Mouse (Mus musculus) embryo, embryonic 10 days (tissue): ENCODE data around the gene Zap70.

Experiments used
- DNase-seq: peaks from one replicate; pipeline ENCODE4 v3.0.0-alpha.2; 2015; ENCODE audit warnings: low spot score

Zap70 gene

GRCm38 (mm10) chr1:36761568-36761967 lies at the start of gene Zap70:
Zap70 (plus strand) TSS chr1:36761798.
- DNase-seq: no peak

- DNase-seq: no peak
Observed at GRCm38 (mm10) chr1:36714311-36714710, 47.3 kb upstream of the Zap70 start, which contains the start of gene Actr1b. Actr1b (minus strand) TSS chr1:36714422.

DNA sequence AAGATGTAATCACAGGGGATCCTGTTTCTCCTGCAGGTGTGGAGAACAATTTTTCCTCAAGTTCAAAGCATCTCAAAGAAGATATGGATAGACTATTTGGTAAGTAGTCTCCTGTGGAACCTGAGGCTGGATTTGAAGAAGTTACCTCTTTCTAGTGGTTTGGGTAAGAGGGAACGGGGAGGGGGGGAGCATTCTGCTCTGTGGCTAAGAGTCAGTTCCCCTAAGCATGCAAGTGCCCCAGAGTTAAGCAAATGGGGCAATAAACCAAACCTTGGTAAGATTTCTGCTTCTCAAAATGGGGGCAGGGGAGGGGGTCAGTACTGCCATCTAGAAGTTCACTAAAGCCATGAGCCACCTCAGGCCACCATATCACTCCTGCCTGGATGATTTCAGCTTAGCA lies 42.8 kb upstream of the Zap70 start:
- DNase-seq: no peak

GRCm38 (mm10) chr1:36723146-36724056 lies 38.2 kb upstream of the Zap70 start:
- DNase-seq: peak; percentile 26

- DNase-seq: no peak
Observed at GRCm38 (mm10) chr1:36724057-36724431, 37.6 kb upstream of the Zap70 start.

- DNase-seq: peak; percentile 93
Observed at GRCm38 (mm10) chr1:36737300-36737699, 24.3 kb upstream of the Zap70 start.

DNA sequence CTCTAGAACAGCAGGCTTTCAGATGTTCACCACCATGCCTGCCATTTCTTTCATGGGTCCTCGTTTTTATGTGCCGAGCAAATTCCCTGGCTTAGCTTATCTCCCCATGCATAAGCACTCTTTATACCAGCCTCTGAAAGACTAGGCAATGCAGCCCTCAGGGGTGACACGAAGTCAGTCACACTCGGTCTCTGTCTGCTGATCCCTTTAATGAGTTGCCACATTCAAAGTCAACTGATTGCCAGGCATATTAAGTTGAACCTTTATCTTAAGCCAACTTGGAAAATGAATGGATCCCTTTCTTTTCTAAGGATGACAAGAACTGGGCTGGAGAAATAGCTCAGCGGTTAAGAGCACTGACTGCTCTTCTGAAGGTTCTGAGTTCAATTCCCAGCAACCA lies 22.4 kb upstream of the Zap70 start:
- DNase-seq: no peak

GRCm38 (mm10) chr1:36743046-36743445 lies 18.6 kb upstream of the Zap70 start:
- DNase-seq: no peak

DNA sequence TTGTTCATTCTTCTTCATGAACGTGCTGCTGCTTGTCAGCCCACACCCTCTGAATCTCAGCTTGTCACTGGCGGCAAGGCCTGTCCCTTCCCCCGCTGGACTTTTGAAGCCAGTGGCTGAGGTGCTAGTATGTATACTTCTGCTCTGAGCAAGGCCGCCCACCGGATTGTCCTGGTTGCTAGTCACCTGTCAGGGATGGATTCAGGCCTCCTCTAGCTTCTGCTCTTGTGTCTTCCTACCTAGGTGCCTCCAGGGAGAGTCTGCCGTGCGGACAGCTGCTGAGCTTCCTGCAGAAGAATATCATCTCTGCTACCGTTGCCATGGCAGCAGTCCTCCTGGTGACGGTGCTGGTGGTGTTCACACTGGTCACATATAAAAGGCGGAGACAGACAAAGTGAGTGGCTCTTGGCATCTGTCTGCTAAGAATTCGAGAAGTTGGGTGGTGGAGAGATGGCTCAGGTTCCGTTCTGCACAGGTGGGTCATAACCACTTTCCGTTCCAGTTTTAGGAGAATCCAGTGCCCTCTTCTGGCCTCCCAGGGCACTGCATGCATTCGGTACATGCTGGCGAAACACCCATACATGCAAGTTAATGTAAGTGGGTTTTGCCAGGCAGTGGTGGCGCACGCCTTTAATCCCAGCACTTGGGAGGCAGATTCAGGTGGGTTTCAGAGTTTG lies 17.2 kb upstream of the Zap70 start:
- peak; percentile 79 for DNase-seq

GRCm38 (mm10) chr1:36745661-36746060 lies 15.9 kb upstream of the Zap70 start:
- DNase-seq: no peak

DNA sequence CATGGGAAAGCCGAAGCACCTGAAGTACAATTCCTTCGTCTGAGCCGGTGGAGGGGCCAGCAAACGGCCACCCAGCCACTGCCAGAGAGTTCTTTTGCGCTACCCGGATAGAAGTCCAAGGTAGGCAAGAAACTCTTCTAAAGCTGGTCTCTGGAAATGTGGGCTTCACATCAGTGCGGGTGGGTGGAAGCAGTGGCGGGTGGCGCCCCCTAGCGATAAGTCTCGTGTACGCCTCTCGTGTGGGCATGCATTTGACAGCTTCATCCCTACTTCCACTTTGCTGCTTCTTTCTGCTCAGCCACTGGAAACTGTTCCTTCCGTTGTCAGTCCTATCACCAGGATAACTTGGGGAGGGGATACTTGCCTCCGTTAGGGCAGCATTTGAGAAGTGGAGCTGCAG lies 15.1 kb upstream of the Zap70 start:
- DNase-seq: peak; percentile 76

- DNase-seq: no peak
Observed at GRCm38 (mm10) chr1:36753932-36754675, 7.5 kb upstream of the Zap70 start.

DNA sequence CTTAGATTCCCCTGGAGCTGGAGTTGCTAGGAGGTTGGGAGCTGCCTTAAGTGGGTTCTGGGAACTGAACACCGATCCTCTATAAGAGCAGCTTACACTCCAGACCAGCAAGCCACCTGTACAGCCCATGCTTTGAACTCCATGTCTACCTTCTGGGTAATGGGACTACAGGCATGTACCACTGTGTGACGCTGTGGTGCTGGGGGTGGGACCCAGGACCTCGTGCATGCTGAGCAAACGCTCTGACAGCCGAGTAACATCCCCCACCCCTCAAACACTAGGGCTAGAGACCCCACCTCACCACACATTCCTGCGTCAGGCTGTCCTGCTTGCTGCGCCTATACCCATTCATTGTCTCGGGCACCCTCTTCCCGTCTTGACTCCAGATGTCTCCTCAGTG lies 3.0 kb upstream of the Zap70 start:
- no peak for DNase-seq

DNA sequence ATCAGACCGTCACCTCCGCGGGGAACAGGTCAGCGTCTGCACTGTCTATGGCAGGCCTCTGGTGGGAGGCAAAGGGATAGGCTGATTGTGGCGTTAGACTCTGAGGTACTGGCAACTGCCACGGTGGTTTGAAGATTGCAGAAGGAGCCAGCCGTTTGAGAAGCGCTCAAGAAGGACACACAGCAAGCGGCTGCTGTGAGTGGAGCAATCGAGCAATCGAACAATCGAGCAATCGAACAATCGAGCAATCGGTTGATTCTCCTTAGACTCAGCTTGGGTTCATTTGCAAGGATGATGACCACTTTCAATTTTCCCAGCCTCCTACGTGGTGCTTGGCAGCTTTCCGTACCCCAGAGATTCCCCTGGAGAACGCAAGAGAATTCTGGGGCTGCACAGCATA lies 2.5 kb upstream of the Zap70 start:
- DNase-seq: no peak

DNA sequence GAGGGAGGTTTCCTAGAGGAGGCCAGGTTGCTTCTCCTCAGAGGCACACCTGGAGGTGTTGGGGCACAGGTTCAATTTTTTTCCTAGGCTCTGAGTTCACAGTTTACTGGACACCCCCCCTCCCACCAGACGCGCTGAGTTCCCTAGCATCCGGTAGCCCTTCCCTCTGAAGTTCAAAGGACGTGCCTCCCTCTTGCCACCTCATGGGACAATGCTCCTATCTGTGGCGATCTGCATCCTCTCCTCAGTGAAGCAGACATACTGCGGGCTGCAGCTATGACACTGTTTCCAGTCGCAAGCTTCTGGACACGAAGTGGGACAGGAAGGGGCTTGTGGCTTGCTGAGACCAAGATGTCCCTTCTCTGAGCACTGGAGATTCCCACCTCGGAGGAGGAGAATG lies 1.2 kb upstream of the Zap70 start:
- no peak for DNase-seq

- DNase-seq: no peak
Observed at GRCm38 (mm10) chr1:36761061-36761460, 537 bp upstream of the Zap70 start.

GRCm38 (mm10) chr1:36766431-36767205 lies 5.0 kb downstream of the Zap70 start:
- DNase-seq: no peak

DNA sequence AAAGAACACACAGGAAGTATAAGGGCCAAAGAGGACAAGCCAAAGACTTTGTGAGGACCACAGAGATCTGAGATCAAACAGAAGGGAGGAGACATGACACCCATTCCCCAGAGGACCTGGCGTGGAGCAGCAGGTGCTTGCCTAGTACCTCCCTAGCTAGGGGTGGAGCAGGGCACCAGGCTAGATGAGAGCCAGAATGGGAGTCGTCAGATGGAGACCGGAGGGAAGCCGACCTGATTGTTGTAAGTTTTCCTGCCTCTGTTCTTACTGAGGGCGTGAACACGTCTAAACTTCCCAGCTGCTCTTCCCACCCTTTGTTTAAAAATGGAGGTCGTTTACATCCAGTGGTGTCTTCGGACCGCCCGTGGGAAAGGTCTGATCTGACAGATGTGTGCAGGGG lies 5.7 kb downstream of the Zap70 start:
- no peak for DNase-seq

- DNase-seq: no peak
Observed at GRCm38 (mm10) chr1:36768786-36769185, 7.2 kb downstream of the Zap70 start.

DNA sequence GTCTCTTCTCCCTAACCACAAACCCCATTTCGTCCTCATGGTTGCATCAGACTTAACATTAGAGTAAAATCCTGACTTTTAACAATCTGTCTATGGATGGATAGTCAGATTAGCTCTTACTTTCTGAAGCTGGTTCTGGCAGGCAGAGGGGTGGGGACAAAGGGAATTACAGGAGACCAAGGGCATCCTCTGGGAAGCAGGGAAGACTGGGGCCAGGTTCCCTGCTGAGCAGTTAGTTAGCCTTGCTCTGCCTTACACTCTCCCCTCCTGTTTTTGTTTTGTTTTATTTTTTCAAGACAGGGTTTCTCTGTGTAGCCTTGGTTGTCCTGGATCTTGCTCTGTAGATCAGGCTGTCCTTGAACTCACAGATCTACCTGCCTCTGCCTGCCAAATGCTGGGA lies 8.4 kb downstream of the Zap70 start:
- no peak for DNase-seq

DNA sequence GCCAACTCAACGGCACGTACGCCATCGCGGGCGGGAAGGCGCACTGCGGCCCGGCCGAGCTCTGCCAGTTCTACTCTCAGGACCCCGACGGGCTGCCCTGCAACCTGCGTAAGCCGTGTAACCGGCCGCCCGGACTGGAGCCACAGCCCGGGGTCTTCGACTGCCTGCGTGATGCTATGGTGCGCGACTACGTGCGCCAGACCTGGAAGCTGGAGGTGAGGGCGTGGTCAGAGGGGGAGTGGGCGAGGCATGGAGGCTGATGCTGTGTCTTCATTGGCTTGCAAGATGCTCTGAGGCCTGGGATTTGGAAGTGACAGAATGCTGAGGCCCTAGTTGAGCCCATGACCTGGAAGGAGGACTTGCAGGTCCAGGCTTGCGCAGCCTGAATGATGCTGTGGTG lies 9.4 kb downstream of the Zap70 start:
- DNase-seq: peak; percentile 49
